Mouse (Mus musculus) limb, embryonic 13.5 days (tissue): ENCODE results near the gene Usp32. TPM values are rescaled to one million over a fixed set of nuclear protein-coding genes. Genes with fewer than 3 reads are reported as not detected.

Source experiments
- ATAC-seq: fragments of 200-750 bp; cut with Nextera tagmentation; 2 replicates; pipeline ENCODE4 v1.8.0; 2017; ENCODE audit warnings: low read depth, moderate number of reproducible peaks, moderate TSS enrichment; ENCODE audit not compliant: low FRiP score
- H3K27ac ChIP-seq: fragments of 300-500 bp; sonication (generic); 2 replicates; pipeline ENCODE4 v1.5.1; 2015; ENCODE audit warnings: inconsistent platforms, mild to moderate bottlenecking, moderate library complexity
- H3K27me3 ChIP-seq: fragments of 300-500 bp; sonication (generic); 2 replicates; pipeline ENCODE4 v1.6.1; 2015; ENCODE audit warnings: mild to moderate bottlenecking, inconsistent platforms
- H3K36me3 ChIP-seq: fragments of 300-500 bp; sonication (generic); 2 replicates; pipeline ENCODE4 v1.6.1; 2015; ENCODE audit warnings: inconsistent platforms, mild to moderate bottlenecking, moderate library complexity
- H3K4me1 ChIP-seq: fragments of 300-500 bp; sonication (generic); 2 replicates; pipeline ENCODE4 v1.6.1; 2015; ENCODE audit warnings: inconsistent platforms
- H3K4me2 ChIP-seq: fragments of 300-500 bp; sonication (generic); replicated peaks from 2 replicates; pipeline ENCODE4 v1.6.1; 2015; ENCODE audit warnings: inconsistent platforms, mild to moderate bottlenecking, moderate library complexity
- H3K4me3 ChIP-seq: fragments of 300-500 bp; sonication (generic); 2 replicates; pipeline ENCODE4 v1.5.1; 2015; ENCODE audit warnings: moderate library complexity, mild to moderate bottlenecking, inconsistent platforms
- H3K9ac ChIP-seq: fragments of 300-500 bp; sonication (generic); 2 replicates; pipeline ENCODE4 v1.6.1; 2015; ENCODE audit warnings: mild to moderate bottlenecking, inconsistent platforms
- H3K9me3 ChIP-seq: fragments of 300-500 bp; sonication (generic); 2 replicates; pipeline ENCODE4 v1.6.1; 2016; ENCODE audit warnings: inconsistent platforms
- WGBS: fragments of 180-500 bp; shearing (Covaris S2); methylation state at CpG from one replicate; pipeline ENCODE4 v1.1.7; 2015; 5-methylcytosine and 5-hydroxymethylcytosine counted together
- polyA plus RNA-seq: library from polyadenylated mRNA; unstranded; fragments of >200 nt; fragmentation: Nextera tagmentation; extraction: Ambion mirVana; gene quantifications from 2 replicates; pipeline ENCODE4 v1.2.1, GENCODE M21; 2015

Gene Usp32
- polyA plus RNA-seq, 1 experiment from 2014 or later: 3.7 TPM

DNA sequence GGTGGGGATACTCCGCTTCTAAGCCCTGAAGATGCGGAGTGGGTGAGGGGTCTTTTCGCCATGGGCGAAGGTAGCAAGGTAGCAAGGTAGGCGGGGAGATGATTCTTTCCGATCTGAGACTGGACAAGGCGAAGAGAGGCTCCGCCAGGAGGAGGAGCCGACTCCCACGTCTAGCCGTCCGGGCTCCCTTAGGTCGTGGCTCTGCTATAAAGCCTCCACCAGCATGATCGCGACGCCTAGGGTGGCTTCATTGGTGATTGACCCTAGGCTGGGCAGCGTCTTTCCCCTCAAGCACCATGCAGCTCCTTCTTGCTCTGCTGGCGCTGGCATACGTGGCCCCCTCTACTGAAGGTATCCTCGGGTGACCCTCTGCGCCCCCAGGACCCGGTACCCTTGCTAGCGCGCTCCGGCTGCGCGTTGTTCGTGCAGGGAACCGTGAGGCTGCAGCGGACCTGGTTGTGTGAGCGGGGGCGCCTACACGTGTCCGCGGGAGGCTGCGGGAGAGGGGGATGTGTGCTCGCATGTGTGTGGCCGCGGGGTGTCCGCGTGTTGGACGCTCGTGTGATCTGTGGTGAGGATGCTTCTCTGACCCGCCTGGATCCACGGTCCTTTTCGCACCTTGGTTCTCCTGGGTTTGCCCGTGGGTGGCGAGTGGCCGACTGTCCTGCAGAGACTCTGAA lies 182.2 kb downstream of the Usp32 start, which contains the start of gene Car4:
Gene Car4, plus strand, starts transcription at position 196 of the 680 bp plus-strand sequence.
- no peak for ATAC-seq
- Histone ChIP-seq H3K9ac (0 out of 2 replicates have a peak within 1 kb of the TSS, but pooled peaks have one; percentile 19), H3K36me3 (no peaks in the 10 kb centered on the region)

DNA sequence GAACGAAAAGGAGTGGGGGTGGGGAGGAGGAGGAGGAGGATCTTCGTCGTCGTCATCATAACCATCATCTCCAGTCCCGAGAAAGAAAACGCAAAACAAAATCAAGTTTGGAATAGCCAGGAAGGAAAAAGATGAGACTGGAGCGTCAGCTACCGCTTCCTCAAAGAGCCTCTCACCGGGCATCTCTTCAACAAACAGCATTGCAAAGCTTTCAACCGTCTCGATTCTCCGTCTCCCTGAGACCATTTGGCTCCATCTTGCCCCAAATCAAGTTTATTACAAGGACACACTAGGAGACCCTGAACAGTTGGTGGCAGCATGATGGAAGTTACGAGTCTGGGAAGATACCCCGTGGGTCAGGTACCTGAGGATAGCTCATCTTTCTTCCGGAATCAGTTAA lies 182.8 kb downstream of the Usp32 start:
- Histone ChIP-seq H3K4me2 (peak overlapping the region; percentile 59), H3K4me1 (peaks cover 20% of the 10 kb centered on the region), H3K27ac (no peak overlapping the region), H3K4me3 (peak overlapping the region; percentile 33), H3K9me3 (no peaks in the 10 kb centered on the region), H3K27me3 (peaks cover 54% of the 10 kb centered on the region), H3K36me3 (no peaks in the 10 kb centered on the region), H3K9ac (no peak overlapping the region)
- ATAC-seq: no peak
- WGBS: 6% methylated on average over 15 of the region's 15 CpGs

More for the DNA sequence above, 182.2 kb downstream of the Usp32 start, which contains the start of gene Car4:
- peaks cover 20% of the 10 kb centered on the region for H3K4me1 ChIP-seq
- H3K4me3 ChIP-seq: peak within 1 kb of the TSS; percentile 33
- peaks cover 54% of the 10 kb centered on the region for H3K27me3 ChIP-seq
- no peaks in the 10 kb centered on the region for H3K9me3 ChIP-seq
- under 1% methylated on average over 49 of the region's 49 CpGs for WGBS
- peak within 1 kb of the TSS; percentile 59 for H3K4me2 ChIP-seq
- H3K27ac ChIP-seq: no peak within 1 kb of the TSS

DNA sequence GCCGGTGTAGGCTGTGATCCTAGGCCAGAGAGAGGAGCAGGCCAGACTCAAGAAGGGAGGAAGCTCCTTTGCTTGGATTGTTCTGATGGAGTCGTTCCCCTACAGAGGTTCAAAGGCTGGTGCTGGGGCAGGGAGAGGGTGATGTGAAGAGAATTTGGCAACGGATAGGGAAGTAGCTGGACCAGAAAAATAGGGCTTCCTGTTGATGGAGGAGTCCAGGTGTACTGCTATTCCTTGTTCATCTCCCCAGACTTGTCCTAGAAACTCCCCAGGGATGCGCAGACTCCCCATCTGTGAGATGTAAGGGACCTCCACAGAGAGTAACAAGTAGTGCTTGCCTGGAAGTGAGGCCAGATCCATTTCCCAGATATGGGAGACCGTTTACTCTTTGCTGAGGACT lies 183.6 kb downstream of the Usp32 start:
- no peak for ATAC-seq
- peaks cover 20% of the 10 kb centered on the region for H3K4me1 ChIP-seq
- H3K36me3 ChIP-seq: no peaks in the 10 kb centered on the region
- no peaks in the 10 kb centered on the region for H3K9me3 ChIP-seq
- H3K27ac ChIP-seq: no peak overlapping the region
- no peak overlapping the region for H3K4me3 ChIP-seq
- WGBS: 28% methylated on average over 5 of the region's 5 CpGs
- H3K27me3 ChIP-seq: peaks cover 54% of the 10 kb centered on the region
- no peak overlapping the region for H3K4me2 ChIP-seq
- H3K9ac ChIP-seq: no peak overlapping the region

DNA sequence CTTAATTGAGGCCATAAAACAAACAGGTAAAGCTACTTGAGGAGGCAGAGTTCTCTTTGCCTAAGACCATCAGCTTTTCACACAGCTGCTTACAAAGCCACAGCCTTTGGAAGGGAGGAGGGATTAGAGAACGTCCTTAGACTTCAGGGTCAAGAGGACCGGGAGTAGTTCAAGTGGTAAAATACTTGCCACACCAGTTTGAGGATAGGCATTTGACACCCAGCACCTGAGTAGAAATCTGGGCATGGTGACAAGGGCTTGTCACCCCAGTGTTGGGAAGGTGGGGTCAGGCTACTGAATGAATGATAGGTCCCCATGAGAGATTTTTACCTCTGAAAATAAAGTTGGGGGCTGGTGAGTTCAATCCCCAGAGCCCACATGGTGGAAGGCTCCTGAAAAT lies 187.3 kb downstream of the Usp32 start:
- Histone ChIP-seq H3K4me2 (no peak overlapping the region), H3K36me3 (no peaks in the 10 kb centered on the region), H3K9ac (no peak overlapping the region), H3K27me3 (peaks cover 27% of the 10 kb centered on the region), H3K9me3 (no peaks in the 10 kb centered on the region), H3K4me3 (no peak overlapping the region), H3K4me1 (peaks cover 5% of the 10 kb centered on the region), H3K27ac (no peak overlapping the region)
- ATAC-seq: no peak
- 30% methylated on average over 2 of the region's 2 CpGs for WGBS

DNA sequence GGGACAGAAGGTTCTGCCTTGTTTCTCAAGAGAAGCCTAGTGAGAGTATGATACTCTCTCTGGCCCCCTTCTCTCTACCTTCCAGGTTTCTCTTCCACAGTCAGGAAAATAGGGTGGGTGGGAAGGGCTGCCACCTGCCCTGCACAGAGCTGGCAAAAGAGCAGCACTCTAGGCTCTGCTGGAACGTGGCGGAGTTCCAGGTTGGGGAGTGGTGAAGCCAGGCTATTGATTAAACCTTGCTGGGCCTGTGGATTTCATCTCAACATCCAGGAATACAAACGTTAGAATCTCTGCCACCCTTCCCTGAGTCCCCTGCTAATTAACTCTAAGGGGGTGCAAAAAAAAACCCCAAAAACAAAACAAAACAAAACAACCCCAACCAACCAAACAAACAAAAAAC lies 191.4 kb downstream of the Usp32 start:
- H3K9me3 ChIP-seq: no peaks in the 10 kb centered on the region
- H3K36me3 ChIP-seq: no peaks in the 10 kb centered on the region
- peaks cover 3% of the 10 kb centered on the region for H3K4me1 ChIP-seq
- no peak for ATAC-seq
- no peak overlapping the region for H3K4me3 ChIP-seq
- WGBS: 48% methylated on average over 3 of the region's 3 CpGs
- no peak overlapping the region for H3K9ac ChIP-seq
- H3K4me2 ChIP-seq: no peak overlapping the region
- H3K27ac ChIP-seq: no peak overlapping the region
- peaks cover 27% of the 10 kb centered on the region for H3K27me3 ChIP-seq

DNA sequence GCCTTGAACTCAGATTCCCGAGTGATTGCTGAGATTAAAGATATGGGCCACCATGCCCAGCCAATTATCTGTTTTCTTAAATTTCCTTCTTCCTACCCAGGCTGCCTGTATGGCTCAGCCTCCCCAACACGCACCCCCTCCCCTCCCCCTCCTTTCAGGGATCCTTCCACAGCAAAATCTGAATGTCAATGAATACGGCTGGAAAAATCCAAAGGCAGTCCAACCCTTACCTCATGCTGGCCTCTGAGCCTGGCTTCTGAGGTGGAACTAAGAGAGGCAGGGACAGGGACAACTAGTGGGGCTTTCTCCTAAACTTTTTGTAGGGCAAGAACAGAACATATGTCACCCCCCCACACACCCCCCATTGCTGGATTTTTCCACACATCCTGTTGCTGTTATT lies 191.8 kb downstream of the Usp32 start:
- Histone ChIP-seq H3K27me3 (peaks cover 31% of the 10 kb centered on the region), H3K4me2 (no peak overlapping the region), H3K4me3 (no peak overlapping the region), H3K9me3 (no peaks in the 10 kb centered on the region), H3K9ac (no peak overlapping the region), H3K36me3 (no peaks in the 10 kb centered on the region), H3K4me1 (peaks cover 5% of the 10 kb centered on the region), H3K27ac (no peak overlapping the region)
- 63% methylated on average over 3 of the region's 3 CpGs for WGBS
- ATAC-seq: no peak

DNA sequence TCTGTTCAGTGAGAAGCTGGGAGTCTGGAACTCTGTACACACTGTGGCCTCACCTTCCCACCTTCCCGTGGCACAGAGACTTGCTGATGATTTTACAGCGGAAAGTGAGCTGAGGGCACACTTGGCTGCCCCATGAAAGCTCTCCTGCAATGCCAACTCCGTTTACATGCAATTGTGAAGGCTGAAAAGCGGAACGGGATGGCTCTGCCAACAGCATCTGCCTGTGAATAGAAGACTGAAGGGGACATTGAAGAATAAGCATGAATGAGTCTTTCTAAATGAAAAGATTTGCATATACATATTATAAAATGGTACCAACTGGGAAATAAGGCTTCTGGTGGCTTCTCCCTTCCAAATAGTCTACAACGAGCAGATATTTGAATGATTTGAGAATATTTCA lies 192.8 kb downstream of the Usp32 start:
- ATAC-seq: no peak
- Histone ChIP-seq H3K4me1 (peaks cover 5% of the 10 kb centered on the region), H3K9ac (no peak overlapping the region), H3K27me3 (peaks cover 33% of the 10 kb centered on the region), H3K27ac (no peak overlapping the region), H3K4me2 (no peak overlapping the region), H3K9me3 (no peaks in the 10 kb centered on the region), H3K36me3 (no peaks in the 10 kb centered on the region), H3K4me3 (no peak overlapping the region)
- 72% methylated on average over 6 of the region's 6 CpGs for WGBS

DNA sequence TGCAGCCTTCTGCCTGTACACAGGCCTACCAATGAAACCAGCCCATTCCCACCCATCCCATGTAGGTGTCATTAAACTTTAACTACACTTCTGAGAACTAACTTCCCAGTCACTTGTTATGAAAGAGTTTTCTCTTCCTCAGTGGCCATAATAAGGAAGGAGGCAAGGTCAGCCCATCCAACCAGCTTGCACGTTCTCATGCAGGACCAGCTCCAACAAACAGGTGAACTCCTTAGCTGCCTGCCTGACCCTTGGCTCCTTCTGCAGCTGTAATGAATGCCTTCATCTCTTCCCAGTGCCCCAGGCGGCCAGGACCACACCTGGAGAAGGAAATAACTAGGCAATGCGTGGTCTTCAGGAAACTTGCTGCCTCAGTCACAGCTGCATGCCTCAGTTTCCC lies 194.1 kb downstream of the Usp32 start:
- Histone ChIP-seq H3K27me3 (peaks cover 33% of the 10 kb centered on the region), H3K27ac (no peak overlapping the region), H3K36me3 (no peaks in the 10 kb centered on the region), H3K9ac (no peak overlapping the region), H3K4me2 (no peak overlapping the region), H3K4me3 (no peak overlapping the region), H3K9me3 (no peaks in the 10 kb centered on the region), H3K4me1 (peaks cover 5% of the 10 kb centered on the region)
- no peak for ATAC-seq
- WGBS: 45% methylated on average over 3 of the region's 3 CpGs

DNA sequence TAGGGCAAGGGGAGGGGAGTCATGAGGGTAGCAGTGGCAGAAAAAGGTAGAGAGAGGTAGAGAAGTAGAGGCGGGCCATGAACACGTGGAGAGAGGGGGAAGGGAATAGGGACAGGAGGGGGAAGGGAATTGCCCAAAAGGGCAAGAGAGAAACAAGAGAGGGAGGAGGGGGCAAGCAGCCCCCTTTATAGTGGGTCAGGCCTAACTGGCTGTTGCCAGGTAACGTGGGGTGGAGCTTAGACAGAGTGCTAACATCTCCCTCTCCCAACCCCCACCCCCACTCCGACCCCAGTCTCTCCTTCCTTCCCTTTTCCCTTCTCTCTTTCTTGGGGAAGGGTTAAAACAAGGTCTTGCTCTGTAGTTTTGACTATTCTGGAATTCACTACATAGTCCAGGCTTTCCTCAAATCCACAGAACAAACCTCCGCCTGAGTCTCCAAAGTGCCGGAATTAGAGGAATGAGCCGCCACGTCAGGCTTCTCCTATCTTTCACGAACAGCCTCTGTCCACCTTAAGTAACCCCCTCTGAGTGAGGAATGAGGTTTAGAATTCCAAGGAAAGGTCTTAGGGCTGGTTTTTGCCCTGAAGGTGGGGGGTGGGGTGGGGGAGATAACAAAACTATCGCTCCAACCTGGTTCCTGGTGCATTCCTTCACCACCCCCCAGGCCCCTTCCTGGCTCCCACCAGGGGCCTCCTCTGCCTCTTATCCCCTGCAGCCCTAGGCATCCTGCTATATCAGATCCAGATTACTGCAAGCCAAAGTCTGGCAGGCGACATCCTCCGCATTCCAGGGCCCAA lies 195.1 kb downstream of the Usp32 start:
- Histone ChIP-seq H3K9ac (no peak overlapping the region), H3K4me3 (no peak overlapping the region), H3K36me3 (no peaks in the 10 kb centered on the region), H3K27me3 (peaks cover 33% of the 10 kb centered on the region), H3K4me1 (peaks cover 5% of the 10 kb centered on the region), H3K27ac (no peak overlapping the region), H3K4me2 (no peak overlapping the region), H3K9me3 (no peaks in the 10 kb centered on the region)
- ATAC-seq: no peak
- 6% methylated on average over 12 of the region's 12 CpGs for WGBS

DNA sequence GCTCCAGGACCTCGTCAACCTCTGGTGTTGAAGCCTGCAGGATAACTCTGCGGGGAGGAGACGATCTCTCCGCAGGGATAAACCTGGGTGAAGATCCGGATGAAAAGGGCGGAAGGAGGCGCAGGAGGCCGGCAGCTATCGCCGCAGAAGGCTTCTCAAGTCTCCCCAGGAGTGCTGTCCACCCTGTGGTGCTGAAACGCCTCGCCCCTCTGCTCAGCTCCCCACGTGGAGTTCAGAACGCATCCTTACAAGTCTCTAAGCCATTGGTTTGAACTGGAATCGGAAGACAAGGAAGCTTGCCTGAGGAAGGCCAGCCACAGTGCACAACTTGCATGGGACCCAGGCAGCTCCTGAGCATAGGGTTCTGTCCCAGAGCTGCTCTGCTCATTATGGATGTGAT lies 196.0 kb downstream of the Usp32 start:
- WGBS: under 1% methylated on average over 15 of the region's 15 CpGs
- Histone ChIP-seq H3K4me3 (peak overlapping the region; percentile 24), H3K9me3 (no peaks in the 10 kb centered on the region), H3K27me3 (peaks cover 33% of the 10 kb centered on the region), H3K36me3 (no peaks in the 10 kb centered on the region), H3K27ac (no peak overlapping the region), H3K4me1 (peaks cover 5% of the 10 kb centered on the region), H3K9ac (no peak overlapping the region), H3K4me2 (peak overlapping the region; percentile 53)
- ATAC-seq: no peak

DNA sequence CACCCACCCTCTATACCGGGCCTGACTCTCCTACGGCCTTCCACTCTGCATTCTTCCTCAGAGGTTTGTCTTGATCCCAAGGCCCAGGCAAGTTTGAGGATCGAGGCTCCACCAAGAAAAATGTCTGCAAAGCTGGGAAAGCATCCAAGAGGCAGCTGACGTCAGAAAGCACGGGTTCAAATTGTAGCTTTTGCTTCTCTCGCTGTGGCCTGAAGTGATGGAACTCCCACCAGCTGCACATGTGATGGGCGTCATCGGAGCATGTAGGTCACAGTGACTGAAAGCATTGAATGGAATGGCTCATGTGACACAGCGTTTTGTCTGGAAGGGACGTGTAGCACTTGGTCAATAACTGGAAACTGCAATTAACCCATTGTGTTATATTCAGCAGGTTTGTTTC lies 199.8 kb downstream of the Usp32 start:
- Histone ChIP-seq H3K4me2 (no peak overlapping the region), H3K4me1 (peaks cover 5% of the 10 kb centered on the region), H3K27me3 (peaks cover 21% of the 10 kb centered on the region), H3K9me3 (no peaks in the 10 kb centered on the region), H3K27ac (no peak overlapping the region), H3K36me3 (no peaks in the 10 kb centered on the region), H3K9ac (no peak overlapping the region), H3K4me3 (no peak overlapping the region)
- 77% methylated on average over 10 of the region's 10 CpGs for WGBS
- ATAC-seq: no peak

DNA sequence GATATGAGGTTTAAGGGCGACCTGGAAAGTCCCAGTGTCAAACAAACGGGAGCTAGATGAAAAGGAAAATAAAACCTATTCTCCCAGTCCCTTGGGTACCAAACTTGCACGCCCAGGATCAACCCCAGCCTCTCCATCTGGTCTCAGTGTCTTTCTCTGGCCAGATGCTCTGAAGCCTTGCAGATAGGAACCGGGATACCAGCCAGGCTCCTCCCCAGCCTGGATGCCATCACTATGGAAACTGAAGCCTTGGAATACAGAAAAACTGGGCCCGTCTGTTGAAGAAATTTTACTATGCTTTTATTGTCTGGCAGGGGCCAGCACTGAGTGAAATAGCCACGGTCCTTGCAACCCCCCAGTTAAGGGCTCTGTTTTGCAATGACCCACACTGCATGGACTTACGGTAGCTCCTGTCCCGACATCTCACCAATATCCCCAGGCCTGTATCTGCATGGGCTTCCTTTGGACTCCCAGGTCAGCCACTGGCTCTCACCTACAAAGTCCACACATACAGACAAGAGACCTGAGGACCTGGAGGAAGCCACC lies 200.4 kb downstream of the Usp32 start:
- no peaks in the 10 kb centered on the region for H3K36me3 ChIP-seq
- no peak for ATAC-seq
- H3K4me1 ChIP-seq: peaks cover 5% of the 10 kb centered on the region
- WGBS: 51% methylated on average over 8 of the region's 8 CpGs
- no peaks in the 10 kb centered on the region for H3K9me3 ChIP-seq
- peaks cover 16% of the 10 kb centered on the region for H3K27me3 ChIP-seq
- H3K4me2 ChIP-seq: no peak overlapping the region
- no peak overlapping the region for H3K27ac ChIP-seq
- H3K9ac ChIP-seq: no peak overlapping the region
- no peak overlapping the region for H3K4me3 ChIP-seq
